Mouse (Mus musculus): ENCODE measurements at regions not wholly inside any gene's neighbourhood (a gene's known extent, or its start where the extent isn't known, plus 50 kb on each side); places are given as distances from the start of the nearest gene placed in this dataset.

DNA sequence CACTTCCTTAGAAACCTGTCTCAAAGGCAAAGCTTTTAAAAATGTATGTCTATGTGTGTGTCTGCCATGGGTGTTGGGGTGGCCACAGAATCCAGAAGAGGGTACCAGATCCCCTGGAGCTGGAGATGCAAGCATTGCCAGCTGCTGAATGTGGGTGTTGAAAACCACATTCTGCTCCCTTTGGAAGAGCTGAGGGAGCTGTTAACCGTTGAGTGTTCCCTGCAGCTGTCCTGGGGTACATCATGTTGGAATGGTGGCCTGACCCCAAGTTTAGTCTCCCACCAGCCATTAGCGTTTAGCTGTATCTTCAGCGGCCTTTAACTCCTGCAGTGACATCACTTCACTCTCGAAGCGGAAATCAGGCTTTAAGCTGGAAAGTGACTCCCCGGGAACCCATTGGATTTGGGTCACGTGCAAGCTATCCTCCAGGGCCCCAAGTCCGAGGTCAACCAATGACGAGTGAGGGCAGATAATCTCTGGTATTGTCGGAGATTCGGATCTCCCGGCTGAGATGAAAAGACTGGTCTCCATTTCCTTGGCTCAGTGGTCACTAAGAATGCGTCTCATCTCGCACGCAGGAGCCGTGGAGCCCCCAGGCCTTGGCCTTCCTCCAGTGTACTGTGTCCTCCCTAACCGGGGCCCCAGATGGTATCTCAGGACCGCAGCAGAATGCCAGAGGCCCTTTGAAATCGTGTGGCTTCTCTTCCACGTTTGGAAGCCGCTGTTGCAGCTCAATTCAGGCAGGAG is 412.9 kb upstream of the Tbx3 start:
- no peak overlapping the region for H3K9ac ChIP-seq (replicated peaks)
- H3K27ac ChIP-seq, result no peak overlapping the region
- H3K4me3 ChIP-seq (ENCODE audit: insufficient read depth in 1 of 2, low read depth in 2 of 2, low read length in 2 of 2), result no peak overlapping the region
- TF ChIP-seq EP300 (IDR thresholded peaks at IDR 0.05; ENCODE audit: low read depth) (no peak), CTCF (IDR thresholded peaks at IDR 0.05; ENCODE audit: low read depth) (no peak)
- ATAC-seq (ENCODE audit: insufficient read depth), result no peak
- DNase-seq (ENCODE audit: low read depth in 3 of 3, low spot score in 3 of 3), result no peak
- H3K4me2 ChIP-seq (ENCODE audit: low read depth), result no peak overlapping the region
- no peaks in the 10 kb centered on the region for H3K9me3 ChIP-seq (ENCODE audit: control insufficient read depth, low read length)
- whole genome bisulfite sequencing (ENCODE audit: insufficient replicate concordance), result 45% methylated on average over 21 of the region's 21 CpGs
- no peaks in the 10 kb centered on the region for H3K27me3 ChIP-seq (ENCODE audit: control insufficient read depth, insufficient read depth, low read length)
- H3K4me1 ChIP-seq (replicated peaks; ENCODE audit: control insufficient read depth in 2 of 2, insufficient read depth in 2 of 2, low read length in 1 of 2), result no peaks in the 10 kb centered on the region
- no peaks in the 10 kb centered on the region for H3K36me3 ChIP-seq (replicated peaks; ENCODE audit: control insufficient read depth, insufficient read depth, low read depth)

DNA sequence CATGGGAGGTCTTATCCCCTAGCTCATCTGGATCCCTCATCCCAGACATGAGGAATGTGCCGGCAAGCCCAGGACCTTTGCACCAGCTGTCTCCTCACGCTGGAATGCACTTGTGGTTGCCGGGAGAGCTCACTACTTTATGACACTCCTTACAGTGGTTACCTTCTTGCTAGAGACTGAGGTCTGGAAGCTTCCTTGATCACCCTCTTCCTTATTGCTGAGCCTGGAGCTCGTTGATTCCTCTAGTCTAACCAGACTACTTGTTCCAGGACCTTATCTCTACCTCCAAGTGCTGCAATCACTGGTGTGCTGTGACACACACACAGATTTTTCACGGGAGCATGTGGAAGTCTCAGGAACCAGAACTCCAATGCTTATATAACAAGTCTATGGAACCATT is 411.6 kb upstream of the Tbx3 start:
- H3K4me2 ChIP-seq (ENCODE audit: low read depth), result no peak overlapping the region
- no peak overlapping the region for H3K4me3 ChIP-seq (ENCODE audit: insufficient read depth in 1 of 2, low read depth in 2 of 2, low read length in 2 of 2)
- no peaks in the 10 kb centered on the region for H3K4me1 ChIP-seq (replicated peaks; ENCODE audit: control insufficient read depth in 2 of 2, insufficient read depth in 2 of 2, low read length in 1 of 2)
- no peak for DNase-seq (ENCODE audit: low read depth in 3 of 3, low spot score in 3 of 3)
- no peaks in the 10 kb centered on the region for H3K9me3 ChIP-seq (ENCODE audit: control insufficient read depth, low read length)
- no peak for ATAC-seq (ENCODE audit: insufficient read depth)
- no peaks in the 10 kb centered on the region for H3K36me3 ChIP-seq (replicated peaks; ENCODE audit: control insufficient read depth, insufficient read depth, low read depth)
- no peaks in the 10 kb centered on the region for H3K27me3 ChIP-seq (ENCODE audit: control insufficient read depth, insufficient read depth, low read length)
- 44% methylated on average over 5 of the region's 5 CpGs for WGBS (ENCODE audit: insufficient replicate concordance)
- TF ChIP-seq CTCF (IDR thresholded peaks at IDR 0.05; ENCODE audit: low read depth) (no peak), EP300 (IDR thresholded peaks at IDR 0.05; ENCODE audit: low read depth) (no peak)
- H3K9ac ChIP-seq (replicated peaks), result no peak overlapping the region
- H3K27ac ChIP-seq, result no peak overlapping the region

DNA sequence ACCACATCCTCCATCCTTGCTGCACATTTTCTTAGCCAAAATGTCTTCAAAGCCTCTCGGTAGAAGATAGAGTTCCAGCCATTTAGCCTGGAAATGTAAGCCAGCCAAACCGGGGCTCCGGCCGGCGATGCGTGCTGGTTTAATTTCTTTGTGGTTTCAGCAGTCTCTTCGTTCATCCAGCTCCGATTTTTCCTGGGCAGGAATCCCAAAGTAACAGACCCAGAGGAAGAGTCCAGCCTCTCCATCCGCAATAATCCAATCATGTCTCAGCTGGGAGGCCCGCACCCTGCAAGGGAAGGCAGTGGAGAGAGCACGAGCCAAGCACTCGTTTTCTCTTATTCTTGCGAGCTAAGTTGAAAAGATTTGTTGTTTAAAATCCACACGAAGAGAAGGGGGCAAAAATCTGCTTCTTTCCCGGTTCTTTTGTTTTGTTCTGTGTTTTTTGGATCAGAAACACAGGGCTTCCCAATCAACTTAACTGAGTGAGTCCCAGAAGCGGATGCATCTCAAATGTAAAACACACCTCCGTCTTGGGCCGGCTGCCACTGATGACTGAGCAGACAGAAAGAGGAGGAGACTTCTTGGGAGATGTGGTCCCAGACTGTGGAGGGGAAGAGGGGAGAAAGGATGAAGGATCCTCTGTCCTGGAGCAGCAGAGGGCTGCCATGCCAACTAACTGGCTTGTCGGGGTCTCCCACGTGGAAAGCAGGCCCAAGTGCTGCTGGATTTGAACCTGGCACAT is 405.1 kb upstream of the Tbx3 start:
- no peak overlapping the region for H3K9ac ChIP-seq (replicated peaks)
- H3K9me3 ChIP-seq (ENCODE audit: control insufficient read depth, low read length), result no peaks in the 10 kb centered on the region
- H3K4me3 ChIP-seq (ENCODE audit: insufficient read depth in 1 of 2, low read depth in 2 of 2, low read length in 2 of 2), result no peak overlapping the region
- H3K4me2 ChIP-seq (ENCODE audit: low read depth), result no peak overlapping the region
- WGBS (ENCODE audit: insufficient replicate concordance), result 71% methylated on average over 20 of the region's 20 CpGs
- TF ChIP-seq CTCF (IDR thresholded peaks at IDR 0.05; ENCODE audit: low read depth) (no peak), EP300 (IDR thresholded peaks at IDR 0.05; ENCODE audit: low read depth) (no peak)
- ATAC-seq (ENCODE audit: insufficient read depth) (no peak), DNase-seq (ENCODE audit: low read depth in 3 of 3, low spot score in 3 of 3) (no peak)
- H3K27ac ChIP-seq, result no peak overlapping the region
- no peaks in the 10 kb centered on the region for H3K36me3 ChIP-seq (replicated peaks; ENCODE audit: control insufficient read depth, insufficient read depth, low read depth)
- no peaks in the 10 kb centered on the region for H3K27me3 ChIP-seq (ENCODE audit: control insufficient read depth, insufficient read depth, low read length)
- H3K4me1 ChIP-seq (replicated peaks; ENCODE audit: control insufficient read depth in 2 of 2, insufficient read depth in 2 of 2, low read length in 1 of 2), result no peaks in the 10 kb centered on the region

DNA sequence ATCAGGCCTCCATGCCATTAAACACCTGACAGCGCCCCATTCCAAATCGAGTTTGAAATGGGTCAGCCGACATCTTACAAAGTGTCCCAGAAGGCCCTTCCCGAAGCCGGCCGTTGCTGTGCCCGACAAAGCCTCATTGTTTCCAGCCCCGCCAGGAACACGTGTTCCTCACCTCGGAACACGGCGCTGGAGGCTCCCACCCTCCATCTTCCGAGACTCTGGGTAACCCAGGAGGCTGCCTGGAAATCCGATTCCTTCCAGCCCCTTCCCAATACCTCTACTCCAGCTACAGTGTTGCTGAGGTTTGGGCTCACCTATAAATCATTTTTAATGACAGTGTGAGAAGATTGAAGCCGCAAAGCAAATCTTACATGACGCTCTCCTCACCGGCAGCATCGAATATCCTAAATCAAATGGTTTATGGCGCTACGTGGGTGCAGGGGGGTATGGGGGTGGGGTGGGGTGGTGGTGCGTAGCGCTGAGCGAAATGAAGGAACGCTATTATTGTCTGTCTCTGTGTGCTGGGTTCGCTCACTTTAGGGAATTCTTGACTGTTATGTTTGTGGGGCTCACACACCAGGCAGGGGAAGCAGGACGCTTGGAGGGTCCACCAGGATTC is 399.1 kb upstream of the Tbx3 start:
- H3K27ac ChIP-seq, result no peak overlapping the region
- ATAC-seq (ENCODE audit: insufficient read depth) (no peak), DNase-seq (ENCODE audit: low read depth in 3 of 3, low spot score in 3 of 3) (no peak)
- no peaks in the 10 kb centered on the region for H3K9me3 ChIP-seq (ENCODE audit: control insufficient read depth, low read length)
- no peaks in the 10 kb centered on the region for H3K36me3 ChIP-seq (replicated peaks; ENCODE audit: control insufficient read depth, insufficient read depth, low read depth)
- H3K9ac ChIP-seq (replicated peaks), result no peak overlapping the region
- no peak overlapping the region for H3K4me3 ChIP-seq (ENCODE audit: insufficient read depth in 1 of 2, low read depth in 2 of 2, low read length in 2 of 2)
- H3K27me3 ChIP-seq (ENCODE audit: control insufficient read depth, insufficient read depth, low read length), result no peaks in the 10 kb centered on the region
- no peaks in the 10 kb centered on the region for H3K4me1 ChIP-seq (replicated peaks; ENCODE audit: control insufficient read depth in 2 of 2, insufficient read depth in 2 of 2, low read length in 1 of 2)
- no peak for TF ChIP-seq CTCF (IDR thresholded peaks at IDR 0.05; ENCODE audit: low read depth)
- H3K4me2 ChIP-seq (ENCODE audit: low read depth), result no peak overlapping the region
- WGBS (ENCODE audit: insufficient replicate concordance), result 79% methylated on average over 26 of the region's 26 CpGs

DNA sequence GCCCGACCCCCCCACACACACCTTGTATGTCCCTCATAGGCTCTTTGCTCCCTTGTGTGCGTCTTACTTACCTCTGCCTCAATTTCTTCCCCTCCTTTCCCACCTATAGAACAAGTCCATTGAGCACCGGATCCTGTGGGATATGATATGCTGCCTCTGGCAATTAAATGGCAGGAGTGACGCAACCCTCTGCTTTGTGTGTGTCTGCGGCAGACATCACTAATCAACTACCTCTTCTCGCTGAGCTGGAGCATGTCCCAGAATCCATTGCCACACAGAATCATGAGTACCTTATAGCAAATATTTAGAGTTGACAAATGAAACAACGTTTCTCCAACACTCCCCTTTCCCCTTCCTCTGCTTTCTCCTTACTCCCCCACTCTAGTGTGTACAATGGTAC is 397.3 kb upstream of the Tbx3 start:
- ATAC-seq (ENCODE audit: insufficient read depth) (no peak), DNase-seq (ENCODE audit: low read depth in 3 of 3, low spot score in 3 of 3) (no peak)
- Histone ChIP-seq H3K27me3 (ENCODE audit: control insufficient read depth, insufficient read depth, low read length) (no peaks in the 10 kb centered on the region), H3K4me2 (ENCODE audit: low read depth) (no peak overlapping the region), H3K36me3 (replicated peaks; ENCODE audit: control insufficient read depth, insufficient read depth, low read depth) (no peaks in the 10 kb centered on the region), H3K4me3 (ENCODE audit: insufficient read depth in 1 of 2, low read depth in 2 of 2, low read length in 2 of 2) (no peak overlapping the region), H3K9ac (replicated peaks) (no peak overlapping the region), H3K9me3 (ENCODE audit: control insufficient read depth, low read length) (no peaks in the 10 kb centered on the region), H3K4me1 (replicated peaks; ENCODE audit: control insufficient read depth in 2 of 2, insufficient read depth in 2 of 2, low read length in 1 of 2) (no peaks in the 10 kb centered on the region), H3K27ac (no peak overlapping the region)
- 55% methylated on average over 7 of the region's 7 CpGs for WGBS (ENCODE audit: insufficient replicate concordance)
- TF ChIP-seq CTCF (IDR thresholded peaks at IDR 0.05; ENCODE audit: low read depth), result no peak
